Mouse (Mus musculus): ENCODE measurements at regions not wholly inside any gene's neighbourhood (a gene's known extent, or its start where the extent isn't known, plus 50 kb on each side); places are given as distances from the start of the nearest gene placed in this dataset.

- no peak for DNase-seq (ENCODE audit: low read depth, low spot score)
These were observed 51.8 kb upstream of the 1190002N15Rik start for GRCm38 (mm10) chr9:94589672-94590071.

GRCm38 (mm10) chr9:94604993-94605392 lies 64.7 kb upstream of the Slc9a9 start:
- DNase-seq (ENCODE audit: low read depth, low spot score), result no peak

DNA sequence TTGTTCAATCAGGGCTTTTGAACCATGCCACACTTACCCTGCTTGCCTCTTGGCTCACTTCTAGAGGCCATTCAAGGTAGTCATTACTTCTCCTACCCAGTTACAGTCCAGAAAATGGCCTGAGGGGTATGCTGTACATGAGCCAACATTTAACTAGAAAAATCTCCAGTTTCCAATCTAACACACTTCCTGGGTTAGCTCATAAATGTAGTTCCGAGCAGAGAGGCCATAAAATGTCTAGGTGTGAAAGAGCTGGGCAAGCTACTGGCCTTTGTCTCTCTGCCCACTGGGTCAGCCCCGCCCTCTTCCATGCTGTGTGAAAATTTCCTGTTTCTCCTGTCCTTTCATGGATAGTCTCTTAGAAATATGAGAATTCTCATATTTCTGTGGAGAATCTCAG lies 63.3 kb upstream of the Slc9a9 start:
- no peak for DNase-seq (ENCODE audit: low read depth, low spot score)

DNA sequence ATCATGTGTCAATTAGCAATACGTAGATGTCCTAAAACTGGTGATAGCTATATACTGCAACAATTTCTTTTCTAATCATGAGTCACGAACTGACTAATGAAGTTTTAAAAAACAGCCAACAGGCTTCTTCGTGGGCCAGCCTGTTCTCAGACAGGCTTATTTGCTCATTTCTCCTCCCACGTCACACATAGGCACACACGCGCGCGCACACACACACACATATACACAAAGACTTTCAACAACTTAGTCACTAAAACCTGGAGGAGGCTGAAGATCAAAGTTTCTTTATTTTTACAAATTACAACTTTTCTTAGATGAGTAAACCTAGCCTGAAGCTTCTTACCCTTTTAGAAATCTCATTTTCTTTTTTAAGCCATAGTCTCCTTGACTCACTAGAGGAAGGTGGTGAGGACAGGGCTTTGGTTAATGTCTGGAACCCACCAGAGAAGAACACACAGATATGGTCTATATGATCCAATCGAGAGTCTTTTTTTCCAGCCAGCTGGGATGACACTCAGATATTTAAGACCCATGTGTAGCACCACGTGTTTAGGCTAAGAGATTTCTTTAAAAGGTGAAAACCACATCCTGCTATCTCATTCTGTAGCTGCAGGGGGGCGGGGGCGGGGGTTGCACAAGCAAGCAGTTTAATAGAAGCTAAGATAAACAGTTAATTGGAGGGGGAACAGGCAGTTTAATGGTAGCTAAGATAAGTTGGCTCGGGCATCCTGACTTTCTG lies 62.5 kb upstream of the Slc9a9 start:
- no peak for DNase-seq (ENCODE audit: low read depth, low spot score)

GRCm38 (mm10) chr9:94607750-94608106 lies 62.0 kb upstream of the Slc9a9 start:
- no peak for DNase-seq (ENCODE audit: low read depth, low spot score)

DNA sequence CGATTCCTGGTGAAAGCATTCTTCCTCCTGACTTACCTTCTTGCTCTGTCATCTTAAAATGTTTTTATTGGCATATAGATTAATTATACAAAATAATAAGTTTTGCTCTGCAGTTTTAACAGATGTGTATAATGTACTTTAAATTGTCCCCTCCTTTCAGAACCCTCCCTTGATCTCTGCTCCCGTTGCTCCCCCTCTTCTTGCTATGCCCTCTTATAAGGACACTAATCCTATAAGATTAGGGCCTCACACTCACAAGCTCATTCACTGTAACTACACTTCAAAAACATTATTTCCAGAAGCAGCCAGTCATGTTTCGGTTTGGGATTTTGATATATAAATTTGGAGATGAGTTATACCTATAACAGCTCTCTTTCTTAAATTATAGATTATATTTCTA lies 59.6 kb upstream of the Slc9a9 start:
- DNase-seq (ENCODE audit: low read depth, low spot score), result no peak

DNA sequence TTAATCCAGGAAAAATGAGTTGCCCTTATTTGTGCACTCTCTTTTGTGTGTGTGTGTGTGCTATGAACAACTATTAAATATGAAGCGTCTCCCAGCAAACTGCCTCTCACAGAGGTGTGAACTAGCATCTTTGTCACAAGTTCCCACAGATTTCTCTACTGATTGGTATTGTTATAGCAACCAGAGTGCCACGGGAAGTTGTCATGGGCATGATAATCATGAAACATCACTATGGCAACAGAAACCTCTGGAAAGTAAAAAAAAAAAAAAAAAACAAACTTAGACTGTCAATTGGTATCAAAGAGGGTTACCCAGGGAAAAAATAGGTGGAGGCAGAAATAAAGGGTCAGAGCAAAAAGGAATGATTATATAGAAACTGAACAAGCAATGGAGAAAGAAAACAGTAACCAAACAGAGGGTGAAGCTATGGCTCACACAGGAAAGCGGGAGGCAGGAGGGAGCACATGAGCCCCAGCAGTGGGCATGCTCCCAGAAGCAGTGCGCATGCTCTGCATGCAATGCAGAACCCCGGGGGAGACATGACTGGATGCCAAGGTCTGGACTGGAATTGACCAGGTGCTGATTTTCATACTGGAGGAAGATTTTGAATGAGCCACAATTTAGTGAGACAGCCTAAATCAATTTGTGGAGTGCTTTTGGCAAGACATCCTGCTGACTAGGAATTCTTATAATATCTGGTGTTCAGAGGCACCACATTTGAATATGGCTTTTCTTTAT lies 58.9 kb upstream of the Slc9a9 start:
- DNase-seq (ENCODE audit: low read depth, low spot score), result no peak

GRCm38 (mm10) chr9:94613891-94614671 lies 55.6 kb upstream of the Slc9a9 start:
- DNase-seq (ENCODE audit: low read depth, low spot score), result peak; percentile 78

DNA sequence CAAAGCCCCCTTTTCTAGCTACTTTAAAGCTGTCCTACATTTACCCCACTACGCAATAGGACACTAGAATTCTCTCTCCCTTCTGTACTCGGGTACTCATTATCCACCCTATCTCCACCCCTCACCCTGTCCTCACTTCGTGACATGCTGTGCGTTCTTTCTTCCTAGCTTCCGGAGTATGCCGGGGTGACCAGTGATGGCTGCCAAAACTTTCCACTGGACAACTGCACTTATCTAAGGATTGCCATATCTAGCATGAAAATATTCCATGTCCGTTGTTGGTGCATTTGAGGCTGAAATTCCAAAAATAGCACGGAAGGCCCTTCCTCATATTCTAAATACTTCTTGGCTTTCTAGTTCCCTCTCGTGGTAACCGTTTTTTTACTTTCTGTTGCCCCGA lies 54.5 kb upstream of the Slc9a9 start:
- DNase-seq (ENCODE audit: low read depth, low spot score), result no peak

- no peak for DNase-seq (ENCODE audit: low read depth, low spot score)
These were observed 51.5 kb upstream of the Slc9a9 start for GRCm38 (mm10) chr9:94618079-94618786.
